Mouse (Mus musculus) B cell, adult 2 months (primary cell): ENCODE results near the gene Scfd2.

ENCODE experiments used
- DNase-seq, 2 experiments: peaks; one replicate each; pipeline ENCODE4 v3.0.0; 2022

Scfd2 gene

DNA sequence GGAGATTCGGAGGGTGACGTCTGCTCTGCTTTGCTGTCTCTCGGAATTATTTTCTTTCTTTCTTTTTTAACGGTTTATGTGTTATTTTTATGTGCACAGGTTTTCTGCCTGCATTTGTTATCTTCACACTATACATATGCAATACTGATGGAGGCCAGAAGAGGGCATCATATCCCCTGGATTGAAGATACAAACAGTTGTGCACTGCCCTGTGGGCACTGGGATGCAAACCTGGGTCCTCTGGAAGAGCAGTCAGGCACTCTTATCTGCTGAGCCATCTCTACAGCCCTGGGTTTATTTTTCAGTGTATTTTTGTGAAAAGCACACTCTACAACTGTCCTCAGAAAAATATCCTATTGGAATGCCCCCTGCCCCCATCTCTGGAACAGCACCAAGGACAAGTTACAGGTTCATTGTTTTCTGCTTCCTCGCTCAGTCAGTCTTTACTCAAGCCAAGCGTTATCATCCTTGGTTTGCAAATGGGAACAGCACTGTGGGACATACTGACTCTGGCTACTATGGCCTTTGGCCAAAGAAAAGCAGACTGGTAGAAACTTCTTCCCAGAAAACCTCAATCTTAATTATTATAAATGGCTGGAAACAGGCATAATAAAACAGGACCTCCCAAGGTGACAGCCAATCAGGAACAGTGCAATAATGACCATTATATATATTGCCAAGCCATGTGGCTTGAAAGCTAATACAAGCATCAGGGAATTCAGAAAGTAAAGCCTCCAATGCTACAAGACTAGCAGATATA lies 75.9 kb downstream of the Scfd2 start:
- DNase-seq, result peak; percentile 15 to 26

DNA sequence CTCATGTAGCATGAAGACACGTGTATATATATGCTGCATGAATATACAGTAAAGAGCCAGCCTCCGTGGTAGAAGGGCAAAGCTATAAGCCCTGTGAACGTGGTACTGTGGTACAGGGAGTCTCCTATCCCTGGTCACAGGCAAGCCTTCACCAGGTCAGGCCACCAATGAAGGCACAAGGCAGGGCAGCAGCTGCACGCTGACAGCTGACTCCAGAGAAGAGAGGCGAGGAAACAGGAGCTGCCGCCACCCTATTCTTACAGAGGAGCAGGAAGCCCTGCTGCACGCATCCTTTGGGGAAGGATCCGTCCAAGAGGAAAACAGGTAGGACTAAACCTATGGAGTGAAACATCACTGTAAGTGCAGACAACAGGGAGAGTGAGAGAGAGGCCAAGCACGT lies 76.5 kb downstream of the Scfd2 start:
- no peak for DNase-seq

DNA sequence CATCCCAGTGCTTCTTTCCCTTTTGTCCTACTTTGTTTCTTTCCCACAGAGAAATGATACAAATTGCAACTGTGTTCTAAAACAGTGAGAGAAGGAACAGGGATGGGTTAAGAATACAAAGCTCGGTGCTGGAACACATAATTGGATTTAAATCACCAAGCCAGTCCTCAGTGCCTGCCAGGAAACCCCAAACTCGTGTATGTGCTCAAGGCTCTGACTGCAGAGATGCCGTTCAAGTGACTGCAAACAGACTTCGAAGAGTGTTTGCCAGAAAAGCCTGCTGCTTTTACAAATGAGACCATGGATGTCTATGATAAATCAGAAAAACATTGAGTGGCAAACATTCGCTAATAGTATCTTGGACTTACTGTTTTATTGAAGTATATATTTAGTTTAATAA lies 80.6 kb downstream of the Scfd2 start:
- DNase-seq, result no peak

DNA sequence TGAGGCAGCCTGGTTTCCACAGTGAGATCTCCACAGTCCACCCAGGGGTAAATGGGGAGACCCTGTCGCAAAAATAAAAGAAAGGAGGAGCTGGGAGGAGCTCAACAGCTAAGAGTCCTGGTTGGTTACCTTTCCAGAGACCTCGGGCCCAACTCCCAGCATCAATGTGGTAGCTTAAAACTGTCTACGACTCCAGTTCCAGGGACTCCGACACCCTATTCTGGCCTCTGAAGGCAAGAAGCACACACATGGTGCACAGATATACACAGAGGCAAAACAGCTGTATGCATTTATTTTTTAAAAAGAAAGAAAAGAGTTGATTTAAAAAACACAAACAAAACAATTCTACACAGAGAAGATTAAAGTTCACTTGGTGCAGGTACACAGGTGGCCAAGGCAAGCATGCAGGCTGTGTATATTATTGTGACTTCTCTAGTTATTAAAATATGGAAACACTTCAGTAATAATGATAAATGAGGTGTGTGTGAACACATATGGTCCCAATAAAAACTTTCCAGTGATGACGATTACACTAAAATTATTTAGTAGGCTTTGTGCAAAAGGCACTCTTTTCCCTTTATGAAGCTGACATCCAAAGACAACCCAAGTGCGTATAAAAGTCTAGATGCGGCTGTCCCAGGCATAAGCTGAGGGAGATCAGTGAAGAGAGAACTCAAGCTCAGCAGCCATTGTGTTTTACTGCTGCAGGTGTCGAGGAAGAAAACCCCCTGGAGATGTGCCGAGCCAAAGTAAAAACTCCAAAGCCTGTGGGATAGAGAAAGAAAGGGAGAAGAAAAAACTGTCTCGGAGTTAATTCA lies 83.8 kb downstream of the Scfd2 start:
- no peak for DNase-seq

DNA sequence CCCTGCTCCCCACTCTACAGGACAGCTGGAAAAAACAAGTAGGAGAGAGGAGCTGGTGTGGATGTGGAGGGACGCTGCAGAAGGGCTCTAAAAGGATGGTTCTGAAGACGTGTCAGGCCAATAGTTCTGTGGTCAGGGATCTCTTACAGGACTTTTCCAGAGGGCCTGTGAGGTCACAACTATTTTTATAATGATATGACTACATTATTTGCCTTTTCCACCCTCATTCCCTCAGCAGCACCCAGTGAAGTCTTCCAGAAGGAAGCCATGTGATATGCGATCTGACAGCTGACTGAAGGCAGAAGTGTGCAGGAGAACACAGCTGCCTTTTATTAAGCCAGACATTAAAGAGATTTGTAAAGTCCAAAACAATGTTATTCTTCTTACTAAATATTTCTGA lies 85.7 kb downstream of the Scfd2 start:
- no peak for DNase-seq

DNA sequence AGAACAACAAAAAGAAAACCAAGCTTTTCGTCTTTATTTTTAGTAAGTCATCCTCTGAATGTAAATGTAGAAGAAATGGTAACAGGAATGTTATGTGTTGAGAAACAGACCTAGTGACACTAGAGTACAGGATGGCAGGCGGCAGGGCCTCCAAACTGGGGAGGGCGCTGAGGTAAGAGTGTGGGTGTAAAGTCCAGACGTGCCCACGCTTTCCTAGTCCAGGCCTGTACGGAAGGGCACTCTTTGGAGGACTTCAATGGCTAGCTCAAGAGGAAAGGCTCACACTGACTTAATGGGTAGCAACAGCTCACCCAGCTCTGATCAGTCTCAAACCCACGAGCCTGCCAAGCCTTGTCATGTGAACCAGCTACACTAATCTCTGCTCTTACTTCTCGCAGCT lies 93.2 kb downstream of the Scfd2 start:
- DNase-seq, result no peak

DNA sequence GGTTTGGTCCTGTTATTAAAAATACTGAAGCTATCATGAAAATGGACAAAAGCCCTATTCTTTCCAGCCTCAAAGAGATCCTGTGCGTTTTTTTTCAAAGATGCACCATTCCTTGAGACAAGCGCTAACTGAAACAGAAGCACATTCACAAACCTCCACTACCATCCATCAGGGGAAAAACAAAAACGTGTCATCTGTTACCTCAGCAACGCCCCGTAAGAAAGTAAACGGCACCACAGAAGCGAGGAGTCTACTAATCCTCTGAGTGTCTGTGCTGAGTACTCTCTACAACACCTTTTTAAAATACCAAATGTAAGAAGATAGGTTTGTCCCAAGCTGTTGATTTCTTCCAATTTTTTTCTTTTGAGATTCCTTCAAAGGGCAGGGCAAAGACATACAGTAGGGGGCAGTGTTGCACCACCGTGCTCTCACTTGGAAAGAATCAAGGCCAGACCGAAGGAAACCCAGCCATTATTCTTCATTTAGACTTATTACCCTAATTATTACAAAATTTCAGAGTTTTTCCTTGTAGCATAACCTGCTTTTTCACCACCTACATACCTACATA lies 97.9 kb downstream of the Scfd2 start:
- peak; percentile 68 to 70 for DNase-seq

DNA sequence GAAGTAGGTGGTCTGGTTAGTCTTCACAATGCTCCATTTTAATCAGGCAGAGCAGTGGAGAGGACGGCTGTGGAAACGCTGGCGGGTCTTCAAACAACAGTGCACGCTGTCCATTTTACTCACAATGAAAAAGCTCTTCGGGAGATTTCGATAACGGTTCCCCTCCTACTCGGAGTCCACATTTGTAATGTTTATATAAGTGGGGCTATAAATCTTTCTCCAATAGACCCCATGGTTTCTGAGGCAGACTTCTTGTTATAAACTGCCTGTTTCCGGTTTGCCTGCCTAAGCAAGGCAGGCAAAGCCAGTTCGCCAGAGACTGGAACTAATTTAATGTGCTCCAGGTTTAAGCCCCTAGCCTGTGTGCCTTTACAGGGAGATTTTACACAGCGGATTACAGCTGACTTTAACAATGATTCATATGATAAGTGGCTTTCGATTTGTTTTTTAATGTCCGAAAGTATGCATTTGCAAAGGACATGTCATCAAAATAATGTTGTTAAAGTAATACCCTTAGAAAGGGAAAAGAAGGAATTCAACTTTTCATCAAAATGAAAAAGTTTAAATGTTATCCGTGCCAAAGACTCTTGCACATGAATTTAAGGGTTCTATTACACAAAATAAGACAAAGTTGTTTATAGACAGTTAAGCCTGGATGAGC lies 98.5 kb downstream of the Scfd2 start:
- no peak for DNase-seq

DNA sequence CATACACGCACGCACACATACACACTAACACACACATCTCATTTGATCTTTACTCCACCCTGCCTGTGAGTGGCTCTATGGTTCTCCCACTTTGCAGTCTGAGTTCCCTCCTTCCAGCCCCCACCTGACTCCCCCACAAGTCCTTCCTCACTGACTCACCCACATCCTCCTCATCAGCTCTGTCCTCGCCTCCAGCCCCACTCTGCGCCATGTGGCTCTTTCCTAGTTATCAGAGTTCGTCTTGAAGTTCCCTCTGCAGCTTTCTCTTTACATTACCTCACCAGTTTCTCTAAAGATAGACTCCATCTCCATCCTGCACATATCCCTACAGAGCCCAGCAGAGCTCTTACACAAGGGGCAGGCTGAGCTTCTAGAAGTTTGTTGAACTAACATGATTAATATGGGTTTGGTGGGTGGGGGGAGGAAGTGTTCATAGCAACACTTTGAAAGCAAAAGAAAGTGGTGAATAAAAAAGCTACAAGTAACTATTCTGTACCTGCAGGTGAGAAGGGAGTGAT lies 110.9 kb downstream of the Scfd2 start:
- DNase-seq, result no peak

DNA sequence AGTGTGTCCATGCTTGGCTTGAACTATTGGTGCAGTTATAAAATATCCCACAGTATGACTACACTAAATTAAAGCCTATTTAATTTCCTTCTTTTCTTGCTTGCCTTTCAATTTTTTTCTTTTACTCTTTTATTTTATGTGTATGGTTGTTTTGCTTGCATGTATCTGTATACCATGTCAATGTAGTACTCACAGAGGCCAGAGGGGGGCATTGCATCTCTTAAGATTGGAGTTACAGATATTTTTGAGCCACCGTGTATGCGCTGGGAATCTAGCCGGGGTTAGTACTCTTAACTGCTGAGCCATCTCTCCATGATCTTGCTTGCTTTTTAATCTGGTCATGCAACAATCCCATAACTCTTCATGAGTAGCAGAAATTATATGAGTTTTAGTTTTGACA lies 119.0 kb downstream of the Scfd2 start:
- peak in 1 of 2 experiments; percentile 11 for DNase-seq

DNA sequence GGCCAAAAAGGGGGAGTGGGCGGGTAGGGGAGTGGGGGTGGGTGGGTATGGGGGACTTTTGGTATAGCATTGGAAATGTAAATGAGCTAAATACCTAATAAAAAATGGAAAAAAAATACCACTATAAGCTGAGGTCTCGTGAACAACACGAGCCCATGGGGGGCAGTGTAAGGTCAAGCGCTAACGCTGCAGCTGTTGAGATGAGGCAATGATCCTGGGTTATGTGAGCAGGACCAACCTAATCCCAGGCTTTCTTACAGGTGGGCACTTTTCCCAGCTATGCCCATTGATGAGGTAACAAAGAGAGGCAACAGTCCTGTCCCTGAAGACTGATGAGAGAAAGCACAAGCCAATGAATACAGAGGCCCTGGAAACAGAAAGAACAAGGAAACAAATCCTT lies 126.7 kb downstream of the Scfd2 start:
- no peak for DNase-seq

DNA sequence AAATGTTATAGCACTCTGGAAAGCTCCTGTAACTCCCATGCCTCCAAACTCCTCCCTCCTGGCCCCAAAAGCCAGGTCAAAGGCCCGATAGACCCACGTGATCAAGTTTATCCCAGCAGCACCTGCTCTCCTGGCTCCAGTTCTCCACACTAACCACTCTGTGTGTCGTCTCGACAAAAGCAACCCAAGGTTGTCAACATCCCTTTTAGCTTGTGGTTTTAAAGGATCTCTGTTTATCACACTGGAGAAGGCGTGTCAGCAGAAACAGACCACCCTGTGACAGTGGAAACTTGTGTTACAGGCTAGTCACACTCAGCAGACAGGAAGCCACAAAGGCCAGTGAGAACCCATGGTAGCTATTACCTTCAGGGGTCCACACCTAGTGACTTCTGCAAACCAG lies 127.5 kb downstream of the Scfd2 start:
- DNase-seq, result no peak

DNA sequence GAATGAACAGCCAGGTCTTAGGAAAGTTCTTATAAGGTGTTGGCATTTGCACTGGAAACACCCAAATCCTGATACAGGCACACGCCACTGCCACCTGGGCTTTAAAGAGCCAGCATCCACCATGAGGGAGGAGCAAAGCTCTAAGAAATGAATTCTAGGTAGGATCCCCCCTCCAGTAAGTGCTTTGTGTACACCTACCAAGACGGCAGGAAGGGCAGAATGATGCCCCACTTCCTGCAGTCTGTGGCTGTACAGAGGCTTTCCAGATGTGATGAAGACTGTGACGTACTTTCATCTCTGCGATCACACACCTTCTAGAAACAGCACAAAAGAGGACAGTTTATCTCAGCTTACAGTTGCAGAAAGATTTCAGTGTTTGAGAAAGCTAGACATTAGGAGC lies 128.9 kb downstream of the Scfd2 start:
- no peak for DNase-seq

DNA sequence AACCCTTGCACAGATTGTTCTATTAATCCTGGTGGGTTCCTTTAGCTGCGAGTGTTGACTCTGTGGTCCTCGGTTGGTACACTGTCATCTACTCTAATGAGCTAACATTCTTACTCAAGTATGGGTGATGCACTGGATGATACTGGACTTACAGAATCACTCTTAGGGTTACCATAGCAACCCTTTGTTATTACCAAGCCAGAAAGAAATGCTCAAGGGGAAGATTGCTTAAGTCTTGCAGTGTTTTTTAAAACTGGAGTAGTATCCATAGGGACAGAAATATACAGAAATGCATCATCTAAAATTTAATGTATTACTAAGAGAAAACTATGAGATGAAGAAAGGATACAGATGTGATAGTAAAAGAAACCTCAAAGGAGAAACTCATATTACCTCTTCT lies 139.8 kb downstream of the Scfd2 start:
- DNase-seq, result no peak

DNA sequence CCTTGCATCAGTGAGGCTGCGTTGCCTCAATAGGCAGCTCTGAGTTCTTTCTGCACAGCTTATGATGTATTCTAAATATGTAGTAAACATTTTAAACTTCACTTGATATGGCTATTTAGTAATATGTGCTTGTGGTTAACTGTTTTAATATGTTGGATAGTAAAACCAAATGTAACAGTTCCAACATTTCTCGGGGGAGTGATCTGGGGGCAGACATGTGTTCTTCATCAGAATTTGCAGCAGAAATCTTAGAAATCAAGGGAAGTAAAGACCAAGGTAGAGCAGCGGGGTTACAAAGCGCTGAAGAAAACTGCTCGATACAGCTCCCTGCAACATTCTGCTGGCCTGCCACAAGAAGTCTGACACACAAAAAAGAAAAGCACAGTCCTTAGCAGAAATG lies 140.2 kb downstream of the Scfd2 start:
- DNase-seq, result no peak

DNA sequence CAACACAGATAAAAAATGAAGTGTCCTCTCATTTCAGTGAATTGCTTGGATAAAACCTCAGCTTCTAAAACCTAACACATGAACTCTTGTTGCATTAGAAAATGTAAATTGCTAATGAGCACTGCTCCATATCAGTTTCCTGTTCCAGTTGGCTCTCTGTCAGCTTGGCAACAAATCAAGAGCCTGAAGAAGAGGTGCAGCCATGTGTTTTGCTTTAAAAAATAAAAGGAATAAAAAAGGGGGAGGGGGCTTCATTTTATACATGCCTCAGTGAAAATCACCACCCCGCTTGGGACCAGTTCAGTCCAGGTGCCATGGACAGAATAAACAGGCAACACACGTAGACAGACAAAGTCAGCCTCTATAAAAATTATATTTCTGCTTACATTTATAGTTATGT lies 142.7 kb downstream of the Scfd2 start:
- no peak for DNase-seq

DNA sequence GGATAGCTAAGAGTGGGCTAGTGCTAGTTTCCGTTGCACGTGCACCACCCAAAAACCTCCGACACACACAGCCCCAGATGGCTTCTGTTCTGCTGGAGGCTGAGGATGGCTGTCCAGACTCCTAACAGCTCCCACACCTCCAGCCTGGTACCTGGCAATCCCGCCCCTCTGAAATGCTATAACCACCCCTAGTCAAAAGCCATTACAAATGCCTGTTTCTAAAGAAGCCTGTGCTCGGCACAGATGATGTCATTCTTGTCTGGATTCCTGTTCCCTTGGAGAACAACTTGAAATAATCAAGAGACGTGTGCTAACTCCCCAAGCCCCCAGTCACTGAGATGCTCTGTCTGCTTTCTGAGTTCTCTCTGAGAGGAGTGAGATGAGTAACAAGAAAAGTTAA lies 143.5 kb downstream of the Scfd2 start:
- DNase-seq, result no peak

DNA sequence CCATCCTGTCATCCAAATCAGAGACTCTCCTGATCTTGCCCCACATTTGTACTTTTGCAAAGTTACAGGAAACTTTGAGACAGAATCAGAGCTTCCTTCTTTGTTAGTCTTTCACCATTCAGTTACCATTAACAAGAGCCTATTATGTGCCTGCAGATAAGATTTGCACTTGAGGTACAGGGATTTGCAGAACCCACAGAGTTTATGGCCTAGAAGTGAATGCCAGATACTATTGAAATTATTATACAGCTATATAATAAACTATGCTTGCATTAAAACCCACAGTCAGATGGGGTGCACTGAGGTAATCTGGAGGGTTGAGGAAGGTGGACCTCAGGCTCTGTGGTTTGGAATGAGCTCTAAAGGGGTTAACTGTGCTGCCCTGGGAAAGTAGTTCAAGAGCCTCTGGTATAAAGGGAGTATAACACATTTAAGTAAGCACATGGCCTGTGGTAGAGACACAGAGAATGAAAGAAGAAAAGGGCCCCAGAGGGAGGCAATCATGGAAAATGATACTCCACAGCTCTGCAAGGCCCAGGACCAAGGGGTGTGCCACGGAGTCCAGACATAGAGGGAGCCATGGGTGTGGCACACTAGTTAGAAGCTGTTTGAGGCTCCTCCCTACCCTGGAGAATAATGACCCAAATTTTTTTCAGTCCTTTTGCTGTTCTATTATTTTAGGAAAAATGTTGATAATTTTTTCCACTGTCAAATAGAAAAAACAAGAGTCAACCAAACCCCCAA lies 144.2 kb downstream of the Scfd2 start:
- DNase-seq, result no peak

DNA sequence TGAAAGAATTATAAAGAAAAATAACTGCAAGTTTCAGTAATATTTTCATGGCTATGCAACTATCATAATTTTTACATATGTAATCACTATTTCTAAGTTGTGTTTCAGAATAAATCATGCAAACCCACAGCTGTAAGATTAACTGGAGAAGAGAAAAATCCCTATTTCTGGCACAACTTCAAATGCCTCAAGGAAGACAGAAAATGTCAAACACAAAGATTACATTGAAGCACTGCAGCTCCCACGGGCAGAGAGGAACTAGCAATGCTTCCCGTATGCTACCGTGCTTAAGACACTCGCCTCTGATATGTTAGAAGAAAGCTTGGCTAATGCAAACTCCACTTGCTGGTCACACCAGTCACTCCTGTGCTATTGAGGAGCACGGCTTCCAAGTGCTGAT lies 151.5 kb downstream of the Scfd2 start:
- no peak for DNase-seq

DNA sequence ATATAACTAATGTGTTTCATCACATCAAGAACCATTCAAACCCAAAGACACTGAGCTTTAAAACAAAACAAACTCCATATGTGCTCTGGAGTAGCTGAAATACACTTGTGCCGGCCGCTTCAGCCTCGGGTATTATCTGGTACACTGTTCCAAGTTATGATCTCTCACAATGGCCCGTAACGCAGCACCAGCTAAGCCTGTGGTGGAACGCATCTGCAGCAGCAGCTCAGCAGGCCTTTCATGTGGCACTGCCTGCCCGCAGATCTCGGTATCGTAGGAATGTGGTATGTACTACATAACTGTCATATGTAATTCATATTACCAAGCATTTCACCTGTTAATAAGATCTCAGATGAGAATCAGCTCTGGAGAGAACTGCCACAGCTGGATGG lies 164.9 kb downstream of the Scfd2 start:
- DNase-seq, result no peak

DNA sequence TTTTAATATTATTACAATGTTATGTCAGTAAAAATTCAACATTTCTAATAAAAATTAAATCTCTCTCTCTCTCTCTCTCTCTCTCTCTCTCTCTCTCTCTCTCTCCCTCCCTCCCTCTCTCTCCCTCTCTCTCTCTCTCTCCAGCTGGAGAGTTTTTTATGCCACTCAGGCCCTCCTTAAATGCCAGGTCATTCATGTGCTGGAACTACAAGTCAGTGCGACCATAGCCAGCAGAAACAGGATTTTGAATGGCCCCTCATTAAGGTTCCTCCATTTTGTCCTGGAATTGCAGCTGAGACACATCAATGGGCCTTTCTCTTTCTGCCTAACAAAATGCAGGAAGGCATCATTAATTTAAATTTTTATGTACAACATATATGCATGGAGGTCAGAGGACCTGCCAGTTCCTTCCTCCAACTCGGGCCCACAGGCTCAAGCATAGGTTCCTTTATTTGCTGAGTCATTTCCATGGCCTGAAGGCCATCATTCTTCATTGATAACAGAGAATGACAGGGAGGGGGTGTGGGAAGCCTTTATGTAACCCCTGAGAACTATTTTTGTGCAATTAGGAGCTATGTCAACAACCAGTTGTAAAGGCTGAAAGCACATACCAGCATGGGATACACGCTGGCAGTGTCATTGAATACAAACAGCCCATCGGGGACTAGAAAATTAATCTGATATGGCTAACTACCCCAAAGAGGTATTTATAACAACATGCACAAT lies 165.4 kb downstream of the Scfd2 start:
- no peak for DNase-seq

DNA sequence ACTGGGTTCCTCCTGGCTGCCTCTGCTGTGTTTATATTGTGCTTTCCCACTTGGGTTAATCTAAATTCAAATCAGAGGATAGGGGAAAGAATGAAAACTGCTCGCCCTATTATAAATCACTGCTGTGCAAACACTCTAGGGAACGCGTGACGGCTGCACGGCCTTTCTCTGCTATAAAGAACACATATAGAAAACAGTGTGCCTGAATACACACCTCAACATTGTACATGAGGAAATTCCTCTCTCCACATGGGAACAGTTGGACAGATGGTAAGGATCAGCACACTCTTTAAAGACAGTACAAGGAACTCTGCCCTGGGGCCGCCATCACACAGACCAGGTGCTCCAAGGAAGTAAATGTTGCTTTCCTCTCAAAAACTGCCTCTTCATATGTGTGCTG lies 166.2 kb downstream of the Scfd2 start:
- DNase-seq, result no peak
